Mouse (Mus musculus): ENCODE measurements at regions not wholly inside any gene's neighbourhood (a gene's known extent, or its start where the extent isn't known, plus 50 kb on each side); places are given as distances from the start of the nearest gene placed in this dataset.
A peak's percentile ranks its signal among the peaks of the same experiment; 100 is the strongest.

- no peak for DNase-seq (ENCODE audit: low spot score)
Observed at GRCm38 (mm10) chr5:53329591-53329990, 62.7 kb downstream of the Smim20 start.

GRCm38 (mm10) chr5:53336704-53337103 lies 69.8 kb downstream of the Smim20 start:
- DNase-seq (ENCODE audit: low spot score) = no peak

- DNase-seq (ENCODE audit: low spot score) = no peak
Observed at GRCm38 (mm10) chr5:53337816-53338215, 70.9 kb downstream of the Smim20 start.

GRCm38 (mm10) chr5:53345164-53345563 lies 78.3 kb downstream of the Smim20 start:
- DNase-seq (ENCODE audit: low spot score) = no peak

- DNase-seq (ENCODE audit: low spot score) = peak; percentile 24
Observed at GRCm38 (mm10) chr5:53346028-53346427, 79.1 kb downstream of the Smim20 start.

GRCm38 (mm10) chr5:53346756-53347155 lies 79.9 kb downstream of the Smim20 start:
- no peak for DNase-seq (ENCODE audit: low spot score)

GRCm38 (mm10) chr5:53352852-53353251 lies 86.0 kb downstream of the Smim20 start:
- no peak for DNase-seq (ENCODE audit: low spot score)

- DNase-seq (ENCODE audit: low spot score) = no peak
Observed at GRCm38 (mm10) chr5:53354296-53354695, 87.4 kb downstream of the Smim20 start.

GRCm38 (mm10) chr5:53355069-53355468 lies 88.2 kb downstream of the Smim20 start:
- DNase-seq (ENCODE audit: low spot score) = peak; percentile 84

GRCm38 (mm10) chr5:53357086-53357608 lies 90.3 kb downstream of the Smim20 start:
- no peak for DNase-seq (ENCODE audit: low spot score)

GRCm38 (mm10) chr5:53358181-53358580 lies 91.3 kb downstream of the Smim20 start:
- DNase-seq (ENCODE audit: low spot score) = no peak

- DNase-seq (ENCODE audit: low spot score) = no peak
Observed at GRCm38 (mm10) chr5:53359887-53360286, 93.0 kb downstream of the Smim20 start.

GRCm38 (mm10) chr5:53361295-53361694 lies 94.4 kb downstream of the Smim20 start:
- no peak for DNase-seq (ENCODE audit: low spot score)

GRCm38 (mm10) chr5:53363898-53364297 lies 97.0 kb downstream of the Smim20 start:
- DNase-seq (ENCODE audit: low spot score) = no peak

- no peak for DNase-seq (ENCODE audit: low spot score)
Observed at GRCm38 (mm10) chr5:53366882-53367561, 98.9 kb upstream of the Rbpj start.

GRCm38 (mm10) chr5:53370272-53370671 lies 95.7 kb upstream of the Rbpj start:
- no peak for DNase-seq (ENCODE audit: low spot score)

- DNase-seq (ENCODE audit: low spot score) = no peak
Observed at GRCm38 (mm10) chr5:53371638-53372037, 94.3 kb upstream of the Rbpj start.

- no peak for DNase-seq (ENCODE audit: low spot score)
Observed at GRCm38 (mm10) chr5:53373315-53373714, 92.6 kb upstream of the Rbpj start.

GRCm38 (mm10) chr5:53376856-53377255 lies 89.1 kb upstream of the Rbpj start:
- DNase-seq (ENCODE audit: low spot score) = no peak

- no peak for DNase-seq (ENCODE audit: low spot score)
Observed at GRCm38 (mm10) chr5:53377698-53378097, 88.3 kb upstream of the Rbpj start.

GRCm38 (mm10) chr5:53378106-53378505 lies 87.8 kb upstream of the Rbpj start:
- no peak for DNase-seq (ENCODE audit: low spot score)

- DNase-seq (ENCODE audit: low spot score) = no peak
Observed at GRCm38 (mm10) chr5:53378599-53378998, 87.4 kb upstream of the Rbpj start.

GRCm38 (mm10) chr5:53379612-53380011 lies 86.3 kb upstream of the Rbpj start:
- no peak for DNase-seq (ENCODE audit: low spot score)

GRCm38 (mm10) chr5:53380203-53380602 lies 85.7 kb upstream of the Rbpj start:
- no peak for DNase-seq (ENCODE audit: low spot score)
